Mouse (Mus musculus): Measurements from ENCODE around the gene Mast4. TPM values are rescaled to one million over a fixed set of nuclear protein-coding genes. Genes with fewer than 3 reads are reported as not detected.

Mast4 gene
- total and polyA plus RNA-seq, 3 experiments: 8.5 to 33.1 (median 23.6) TPM

- no peak for DNase-seq
- H3K79me2 ChIP-seq (replicated peaks; ENCODE audit: control insufficient read depth, insufficient read depth, low read length): peaks cover 1% of the 10 kb centered on the region; the same call in 1 of the 2 replicates
- intact Hi-C loops (cut with DNase I): no loop called here
- WGBS: 28% methylated on average over 6 of the region's 6 CpGs
- H3K27ac ChIP-seq: no peak overlapping the region
- TF ChIP-seq EP300 (IDR thresholded peaks at IDR 0.05; ENCODE audit: insufficient read depth, low read depth, low read length) (no peak), CTCF (IDR thresholded peaks at IDR 0.05) (no peak), POLR2A (IDR thresholded peaks at IDR 0.05; ENCODE audit: insufficient read depth, low read depth, low read length) (no peak)
- no peaks in the 10 kb centered on the region for H3K36me3 ChIP-seq (ENCODE audit: control insufficient read depth, insufficient read depth, low read length)
- no peak overlapping the region for H3K4me3 ChIP-seq
- H3K27me3 ChIP-seq (ENCODE audit: control insufficient read depth, insufficient read depth, low read length): no peaks in the 10 kb centered on the region
- no peaks in the 10 kb centered on the region; the same call in 1 of the 2 replicates for H3K4me1 ChIP-seq (ENCODE audit: control insufficient read depth, insufficient read depth, low read length)
- no peak overlapping the region for H3K9ac ChIP-seq (ENCODE audit: low read depth, low read length)
Observed at GRCm38 (mm10) chr13:103102598-103102997, 231.7 kb downstream of the Mast4 start.

GRCm38 (mm10) chr13:103096346-103097150 is 237.7 kb downstream of the Mast4 start:
- TF ChIP-seq EP300 (IDR thresholded peaks at IDR 0.05; ENCODE audit: insufficient read depth, low read depth, low read length) (no peak), POLR2A (IDR thresholded peaks at IDR 0.05; ENCODE audit: insufficient read depth, low read depth, low read length) (peak; percentile 84), CTCF (IDR thresholded peaks at IDR 0.05) (peak; percentile 63)
- peak overlapping the region; percentile 57 for H3K27ac ChIP-seq

GRCm38 (mm10) chr13:103095491-103095890 is 238.8 kb downstream of the Mast4 start:
- intact Hi-C loops (cut with DNase I): loop anchor here (1.0 kb wide), 1 partner anchor 25 kb away; no protein-coding TSS in a partner anchor
- no peak for DNase-seq
- peaks cover 4% of the 10 kb centered on the region for H3K4me1 ChIP-seq (ENCODE audit: control insufficient read depth, insufficient read depth, low read length)
- peaks cover 4% of the 10 kb centered on the region for H3K36me3 ChIP-seq (ENCODE audit: control insufficient read depth, insufficient read depth, low read length)
- no peaks in the 10 kb centered on the region for H3K27me3 ChIP-seq (ENCODE audit: control insufficient read depth, insufficient read depth, low read length)
- 22% methylated on average over 7 of the region's 7 CpGs for WGBS
- TF ChIP-seq EP300 (IDR thresholded peaks at IDR 0.05; ENCODE audit: insufficient read depth, low read depth, low read length): no peak
- no peak for TF ChIP-seq CTCF (IDR thresholded peaks at IDR 0.05)
- no peak for TF ChIP-seq POLR2A (IDR thresholded peaks at IDR 0.05; ENCODE audit: insufficient read depth, low read depth, low read length)
- peak overlapping the region; percentile 51; the same call in 1 of the 2 replicates for H3K9ac ChIP-seq (ENCODE audit: low read depth, low read length)
- no peak overlapping the region for H3K4me3 ChIP-seq
- H3K79me2 ChIP-seq (replicated peaks; ENCODE audit: control insufficient read depth, insufficient read depth, low read length): peaks cover 2% of the 10 kb centered on the region; the same call in 1 of the 2 replicates
- peak overlapping the region; percentile 41 for H3K27ac ChIP-seq

More at GRCm38 (mm10) chr13:103096346-103097150, 237.7 kb downstream of the Mast4 start:
- peak; percentile 70 to 75 for DNase-seq
- intact Hi-C loops (cut with DNase I): loop anchor here (2.0 kb wide), 1 partner anchor 14 kb away; no protein-coding TSS in a partner anchor
- peaks cover 4% of the 10 kb centered on the region for H3K36me3 ChIP-seq (ENCODE audit: control insufficient read depth, insufficient read depth, low read length)
- no peaks in the 10 kb centered on the region for H3K27me3 ChIP-seq (ENCODE audit: control insufficient read depth, insufficient read depth, low read length)
- H3K9ac ChIP-seq (ENCODE audit: low read depth, low read length): peak overlapping the region; percentile 66
- peak overlapping the region; percentile 52 for H3K4me3 ChIP-seq
- WGBS: 2% methylated on average over 28 of the region's 28 CpGs
- H3K79me2 ChIP-seq (replicated peaks; ENCODE audit: control insufficient read depth, insufficient read depth, low read length): peaks cover 2% of the 10 kb centered on the region; the same call in 1 of the 2 replicates
- peaks cover 4% of the 10 kb centered on the region for H3K4me1 ChIP-seq (ENCODE audit: control insufficient read depth, insufficient read depth, low read length)

GRCm38 (mm10) chr13:103094595-103094994 is 239.7 kb downstream of the Mast4 start:
- Histone ChIP-seq H3K4me1 (ENCODE audit: control insufficient read depth, insufficient read depth, low read length) (peaks cover 4% of the 10 kb centered on the region), H3K4me3 (peak overlapping the region; percentile 11; the same call in 1 of the 2 replicates), H3K27ac (no peak overlapping the region; the same call in 1 of the 2 replicates), H3K79me2 (replicated peaks; ENCODE audit: control insufficient read depth, insufficient read depth, low read length) (peaks cover 2% of the 10 kb centered on the region; the same call in 1 of the 2 replicates), H3K36me3 (ENCODE audit: control insufficient read depth, insufficient read depth, low read length) (peaks cover 4% of the 10 kb centered on the region), H3K27me3 (ENCODE audit: control insufficient read depth, insufficient read depth, low read length) (no peaks in the 10 kb centered on the region), H3K9ac (ENCODE audit: low read depth, low read length) (peak overlapping the region; percentile 29; the same call in 1 of the 2 replicates)
- TF ChIP-seq CTCF (IDR thresholded peaks at IDR 0.05) (peak; percentile 52), POLR2A (IDR thresholded peaks at IDR 0.05; ENCODE audit: insufficient read depth, low read depth, low read length) (no peak), EP300 (IDR thresholded peaks at IDR 0.05; ENCODE audit: insufficient read depth, low read depth, low read length) (no peak)
- WGBS: 36% methylated on average over 5 of the region's 5 CpGs
- intact Hi-C loops (cut with DNase I): no loop called here
- no peak for DNase-seq

- Histone ChIP-seq H3K27me3 (ENCODE audit: control insufficient read depth, insufficient read depth, low read length) (no peaks in the 10 kb centered on the region), H3K4me3 (no peak overlapping the region), H3K9ac (ENCODE audit: low read depth, low read length) (no peak overlapping the region), H3K27ac (no peak overlapping the region), H3K79me2 (replicated peaks; ENCODE audit: control insufficient read depth, insufficient read depth, low read length) (peaks cover 2% of the 10 kb centered on the region), H3K4me1 (ENCODE audit: control insufficient read depth, insufficient read depth, low read length) (peaks cover 4% of the 10 kb centered on the region), H3K36me3 (ENCODE audit: control insufficient read depth, insufficient read depth, low read length) (peaks cover 4% of the 10 kb centered on the region)
- intact Hi-C loops (cut with DNase I): no loop called here
- TF ChIP-seq EP300 (IDR thresholded peaks at IDR 0.05; ENCODE audit: insufficient read depth, low read depth, low read length) (no peak), POLR2A (IDR thresholded peaks at IDR 0.05; ENCODE audit: insufficient read depth, low read depth, low read length) (no peak), CTCF (IDR thresholded peaks at IDR 0.05) (no peak)
- 77% methylated on average over 1 of the region's 1 CpGs for WGBS
- no peak for DNase-seq
Observed at GRCm38 (mm10) chr13:103093713-103094112, 240.6 kb downstream of the Mast4 start.

Data from heart, adult 2 months (tissue).